Mouse (Mus musculus) heart, postnatal 0 days (tissue): ENCODE measurements at regions not wholly inside any gene's neighbourhood (a gene's known extent, or its start where the extent isn't known, plus 50 kb on each side); places are given as distances from the start of the nearest gene placed in this dataset.

Experiments
- CTCF ChIP-seq: IDR thresholded peaks from 2 replicates; pipeline ENCODE4 v1.5.1; 2016; ENCODE audit warnings: antibody characterized with exemption, control low read depth, low read depth
- EP300 ChIP-seq: IDR thresholded peaks from 2 replicates; pipeline ENCODE4 v1.6.1; 2016; ENCODE audit warnings: antibody characterized with exemption, low read depth

- no peak for TF ChIP-seq CTCF
- TF ChIP-seq EP300 = no peak
These were observed 135.7 kb upstream of the 4930535I16Rik start for GRCm38 (mm10) chr4:124053340-124054038.
